Mouse (Mus musculus): ENCODE measurements around the gene Cd207. TPM values are rescaled to one million over a fixed set of nuclear protein-coding genes. Genes with fewer than 3 reads are reported as not detected.
"Not testable (repeated sequence)": the region's sequence is repeated elsewhere in the genome, so short reads cannot be mapped to it uniquely, and the experiment has no call there.

The Cd207 gene
- polyA plus RNA-seq, 1 experiment from 2014 or later: not detected

GRCm38 (mm10) chr6:83692962-83693361 lies 15.3 kb upstream of the Cd207 start:
- Histone ChIP-seq H3K4me2 (no peak overlapping the region), H3K4me3 (no peak overlapping the region), H3K4me1 (replicated peaks) (no peaks in the 10 kb centered on the region), H3K27me3 (peaks cover 95% of the 10 kb centered on the region), H3K9me3 (no peaks in the 10 kb centered on the region), H3K36me3 (no peaks in the 10 kb centered on the region), H3K27ac (replicated peaks) (no peak overlapping the region), H3K9ac (no peak overlapping the region)
- under 1% methylated on average over 12 of the region's 12 CpGs for WGBS
- no peak for ATAC-seq (ENCODE audit: low read depth)

DNA sequence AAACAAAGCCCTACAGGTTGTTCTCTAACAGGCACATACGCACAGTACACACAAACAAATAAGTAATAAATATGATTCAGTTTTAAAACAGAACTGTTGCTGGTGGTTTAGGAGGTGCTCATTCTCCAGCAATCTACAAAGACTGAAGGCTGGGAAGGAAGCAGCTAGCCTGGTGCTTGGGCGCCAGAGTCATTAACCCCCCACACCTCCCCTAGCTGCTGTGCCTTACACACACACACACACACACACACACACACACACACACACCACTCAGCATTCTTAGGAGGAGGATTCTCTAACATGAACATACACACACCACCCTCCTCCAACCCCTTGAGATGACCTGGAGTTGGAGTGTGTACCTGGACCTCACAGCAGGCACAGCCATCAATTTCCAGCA lies 13.3 kb upstream of the Cd207 start:
- Histone ChIP-seq H3K36me3 (no peaks in the 10 kb centered on the region), H3K27ac (replicated peaks) (no peak overlapping the region), H3K4me3 (no peak overlapping the region), H3K4me2 (no peak overlapping the region), H3K9ac (no peak overlapping the region), H3K4me1 (replicated peaks) (no peaks in the 10 kb centered on the region), H3K9me3 (no peaks in the 10 kb centered on the region), H3K27me3 (peaks cover 94% of the 10 kb centered on the region)
- 69% methylated on average over 2 of the region's 2 CpGs for WGBS
- ATAC-seq (ENCODE audit: low read depth): no peak

DNA sequence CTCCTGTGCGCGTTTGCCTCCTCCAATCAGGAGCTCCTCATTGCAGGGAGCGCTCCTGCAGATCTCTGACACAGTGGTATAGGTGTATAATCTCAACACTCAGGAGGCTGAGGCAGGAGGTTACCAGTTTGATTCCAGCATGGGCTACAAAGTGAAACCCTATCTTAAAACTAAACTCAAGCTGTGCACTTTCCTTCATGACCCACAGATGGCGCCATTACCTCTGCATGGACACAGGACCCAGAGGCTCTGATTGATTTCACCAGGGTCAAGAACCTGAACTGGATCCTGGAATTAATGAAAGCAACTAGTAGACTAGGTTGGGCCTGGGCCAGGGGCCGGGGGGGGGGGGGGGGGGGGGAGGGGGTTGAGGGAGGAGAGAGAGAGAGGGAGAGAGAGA lies 12.6 kb upstream of the Cd207 start:
- 17% methylated on average over 4 of the region's 5 CpGs for WGBS
- Histone ChIP-seq H3K4me1 (replicated peaks) (no peaks in the 10 kb centered on the region), H3K27me3 (peaks cover 94% of the 10 kb centered on the region), H3K4me3 (no peak overlapping the region), H3K36me3 (no peaks in the 10 kb centered on the region), H3K27ac (replicated peaks) (no peak overlapping the region), H3K9ac (no peak overlapping the region), H3K9me3 (no peaks in the 10 kb centered on the region), H3K4me2 (no peak overlapping the region)
- ATAC-seq (ENCODE audit: low read depth): no peak

GRCm38 (mm10) chr6:83689374-83689773 lies 11.7 kb upstream of the Cd207 start:
- Histone ChIP-seq H3K9me3 (no peaks in the 10 kb centered on the region), H3K36me3 (no peaks in the 10 kb centered on the region), H3K9ac (no peak overlapping the region), H3K27me3 (peaks cover 90% of the 10 kb centered on the region), H3K4me1 (replicated peaks) (no peaks in the 10 kb centered on the region), H3K27ac (replicated peaks) (no peak overlapping the region), H3K4me3 (no peak overlapping the region), H3K4me2 (no peak overlapping the region)
- WGBS: 86% methylated on average over 4 of the region's 4 CpGs
- ATAC-seq (ENCODE audit: low read depth): no peak

GRCm38 (mm10) chr6:83673395-83673794 lies 4.3 kb downstream of the Cd207 start:
- Histone ChIP-seq H3K9me3 (no peaks in the 10 kb centered on the region), H3K27me3 (peaks cover 14% of the 10 kb centered on the region), H3K36me3 (no peaks in the 10 kb centered on the region), H3K9ac (no peak overlapping the region), H3K27ac (replicated peaks) (no peak overlapping the region), H3K4me1 (replicated peaks) (no peaks in the 10 kb centered on the region), H3K4me2 (no peak overlapping the region), H3K4me3 (no peak overlapping the region)
- 7% methylated on average over 4 of the region's 4 CpGs for WGBS
- peak; percentile 43; the same call in 1 of the 2 replicates for ATAC-seq (ENCODE audit: low read depth)

- H3K4me1 ChIP-seq (replicated peaks): no peaks in the 10 kb centered on the region
- no peaks in the 10 kb centered on the region for H3K9me3 ChIP-seq
- no peaks in the 10 kb centered on the region for H3K27me3 ChIP-seq
- H3K4me2 ChIP-seq: no peak overlapping the region
- no peak overlapping the region for H3K4me3 ChIP-seq
- 90% methylated on average over 2 of the region's 2 CpGs for WGBS
- ATAC-seq (ENCODE audit: low read depth): no peak
- H3K9ac ChIP-seq: no peak overlapping the region
- H3K27ac ChIP-seq (replicated peaks): no peak overlapping the region
- H3K36me3 ChIP-seq: no peaks in the 10 kb centered on the region
Observed at GRCm38 (mm10) chr6:83665009-83665408, 12.6 kb downstream of the Cd207 start.

GRCm38 (mm10) chr6:83660821-83661220 lies 16.8 kb downstream of the Cd207 start:
- H3K9me3 ChIP-seq: no peaks in the 10 kb centered on the region
- 81% methylated on average over 4 of the region's 4 CpGs for WGBS
- H3K4me2 ChIP-seq: no peak overlapping the region
- no peak overlapping the region for H3K27ac ChIP-seq (replicated peaks)
- no peak for ATAC-seq (ENCODE audit: low read depth)
- no peak overlapping the region for H3K4me3 ChIP-seq
- H3K9ac ChIP-seq: no peak overlapping the region
- H3K27me3 ChIP-seq: no peaks in the 10 kb centered on the region
- H3K36me3 ChIP-seq: no peaks in the 10 kb centered on the region
- H3K4me1 ChIP-seq (replicated peaks): no peaks in the 10 kb centered on the region

GRCm38 (mm10) chr6:83656087-83656486 lies 21.6 kb downstream of the Cd207 start, which contains the start of gene Clec4f:
Gene Clec4f, minus strand, starts transcription at chr6:83656187.
- no peaks in the 10 kb centered on the region for H3K27me3 ChIP-seq
- no peak within 1 kb of the TSS for H3K27ac ChIP-seq (replicated peaks)
- ATAC-seq (ENCODE audit: low read depth): no peak
- H3K4me1 ChIP-seq (replicated peaks): no peaks in the 10 kb centered on the region
- H3K36me3 ChIP-seq: no peaks in the 10 kb centered on the region
- H3K4me2 ChIP-seq: no peak within 1 kb of the TSS
- no peak within 1 kb of the TSS for H3K9ac ChIP-seq
- H3K4me3 ChIP-seq: no peak within 1 kb of the TSS
- H3K9me3 ChIP-seq: no peaks in the 10 kb centered on the region
- WGBS: 100% methylated on average over 2 of the region's 2 CpGs

DNA sequence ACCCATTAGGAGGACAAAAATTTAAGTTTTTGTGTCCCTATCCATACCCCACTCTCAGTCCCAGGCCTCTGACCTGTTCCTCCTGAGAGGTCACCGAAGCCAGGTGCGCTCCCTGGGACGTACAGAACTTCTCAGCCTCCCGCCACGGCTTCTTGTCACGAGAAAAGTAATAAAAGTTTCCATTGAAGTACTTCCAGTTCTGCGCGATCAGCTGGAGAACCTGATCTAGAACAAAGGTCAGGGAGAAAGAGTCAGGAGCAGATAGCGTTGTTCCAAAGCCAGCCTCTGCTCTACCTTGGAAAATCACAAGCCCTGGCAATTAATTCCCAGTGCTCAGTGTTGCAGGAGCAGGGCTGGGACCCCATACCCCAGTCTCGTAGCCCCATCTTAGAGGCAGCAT lies 30.9 kb downstream of the Cd207 start:
- H3K36me3 ChIP-seq: no peaks in the 10 kb centered on the region
- no peak for ATAC-seq (ENCODE audit: low read depth)
- WGBS: 92% methylated on average over 10 of the region's 10 CpGs
- no peak overlapping the region for H3K27ac ChIP-seq (replicated peaks)
- no peaks in the 10 kb centered on the region for H3K9me3 ChIP-seq
- no peaks in the 10 kb centered on the region for H3K4me1 ChIP-seq (replicated peaks)
- H3K27me3 ChIP-seq: no peaks in the 10 kb centered on the region; the same call in 1 of the 2 replicates
- no peak overlapping the region for H3K4me3 ChIP-seq
- no peak overlapping the region for H3K4me2 ChIP-seq
- H3K9ac ChIP-seq: no peak overlapping the region

DNA sequence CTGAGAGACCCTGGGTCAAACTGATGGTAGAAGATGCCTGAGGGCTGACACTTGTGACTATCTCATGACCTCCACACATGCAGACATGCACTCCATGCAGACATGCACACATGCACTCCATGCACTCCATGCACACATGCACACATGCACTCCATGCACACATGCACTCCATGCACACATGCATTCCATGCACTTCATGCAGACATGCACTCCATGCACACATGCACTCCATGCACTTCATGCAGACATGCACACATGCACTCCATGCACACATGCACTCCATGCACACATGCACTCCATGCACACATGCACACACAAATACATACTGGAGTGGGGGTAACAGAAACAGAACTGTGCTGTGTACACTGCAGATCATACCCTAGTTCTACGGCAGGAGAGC lies 42.3 kb downstream of the Cd207 start:
- no peaks in the 10 kb centered on the region for H3K9me3 ChIP-seq
- no peaks in the 10 kb centered on the region for H3K36me3 ChIP-seq
- H3K27ac ChIP-seq (replicated peaks): no peak overlapping the region
- no peak for ATAC-seq (ENCODE audit: low read depth)
- 100% methylated on average over 1 of the region's 1 CpGs for WGBS
- no peak overlapping the region for H3K4me3 ChIP-seq
- no peaks in the 10 kb centered on the region for H3K4me1 ChIP-seq (replicated peaks)
- no peak overlapping the region for H3K9ac ChIP-seq
- H3K4me2 ChIP-seq: no peak overlapping the region
- H3K27me3 ChIP-seq: no peaks in the 10 kb centered on the region

DNA sequence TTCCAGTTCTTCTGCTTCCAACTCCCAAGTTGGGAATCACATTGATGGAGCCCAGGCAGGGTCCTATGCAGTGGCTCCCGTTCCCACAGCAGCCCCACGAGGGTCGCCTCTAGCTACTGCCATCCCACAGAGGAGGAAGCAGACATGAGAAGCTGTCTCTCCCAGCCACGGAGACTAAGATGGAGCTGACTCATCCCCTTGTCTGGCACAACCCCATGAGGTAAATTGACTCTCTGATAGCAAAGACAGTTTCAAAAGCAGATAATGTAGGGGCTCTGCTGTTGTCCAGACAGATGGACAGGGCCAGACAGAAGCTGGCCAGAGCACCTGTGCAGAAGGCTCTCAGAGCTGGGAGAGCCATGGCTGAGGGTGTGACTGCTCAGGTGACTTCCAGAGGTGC lies 43.0 kb downstream of the Cd207 start:
- H3K4me2 ChIP-seq; H3K36me3 ChIP-seq; H3K27me3 ChIP-seq; ATAC-seq (ENCODE audit: low read depth); H3K27ac ChIP-seq (replicated peaks); H3K9me3 ChIP-seq; H3K9ac ChIP-seq; H3K4me1 ChIP-seq (replicated peaks); H3K4me3 ChIP-seq: not testable (repeated sequence)
- WGBS: 89% methylated on average over 4 of the region's 4 CpGs

DNA sequence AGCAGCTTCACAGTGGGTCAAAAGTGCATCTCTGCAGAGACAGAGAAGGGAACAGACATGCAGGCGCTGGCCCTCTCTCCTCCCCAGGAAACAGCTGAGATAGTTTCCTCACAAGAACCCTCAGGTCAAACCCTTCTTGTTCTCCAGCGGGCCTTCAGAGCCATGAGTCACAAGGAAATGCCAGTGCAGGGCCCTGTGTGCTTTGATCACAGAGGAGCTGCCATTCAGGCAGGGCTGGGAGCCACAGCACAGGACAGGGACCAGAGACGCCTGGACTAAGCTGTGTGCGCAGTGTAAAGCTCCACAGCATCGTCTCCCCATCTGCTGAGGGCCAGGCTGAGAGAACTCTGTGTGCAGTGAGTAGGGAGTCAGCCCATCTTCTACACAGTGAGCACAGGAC lies 43.6 kb downstream of the Cd207 start:
- not testable (repeated sequence) for H3K4me1 ChIP-seq (replicated peaks); H3K4me2 ChIP-seq; H3K36me3 ChIP-seq; H3K9me3 ChIP-seq; H3K27ac ChIP-seq (replicated peaks); H3K27me3 ChIP-seq; H3K4me3 ChIP-seq; ATAC-seq (ENCODE audit: low read depth); H3K9ac ChIP-seq
- WGBS: 65% methylated on average over 5 of the region's 5 CpGs

DNA sequence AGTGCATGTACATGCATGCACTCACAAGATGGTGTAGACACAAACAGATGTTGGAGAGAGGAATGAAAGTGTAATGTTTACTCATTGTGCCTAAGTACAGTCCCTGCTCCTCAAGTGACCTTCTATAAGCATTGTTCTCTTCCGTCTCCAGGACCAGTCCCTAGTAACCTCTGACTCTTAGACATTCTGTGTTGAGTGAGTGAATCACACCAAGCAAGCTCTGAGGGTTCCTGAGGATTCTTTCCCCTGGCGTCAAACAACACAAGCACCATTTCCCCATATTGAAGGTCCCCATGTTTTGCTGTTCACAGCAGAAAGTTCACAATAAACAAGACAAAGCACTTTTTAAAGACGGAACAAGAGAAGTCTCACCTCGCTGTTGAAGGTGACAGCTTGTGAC lies 45.8 kb downstream of the Cd207 start:
- WGBS: 81% methylated on average over 4 of the region's 4 CpGs
- H3K27ac ChIP-seq (replicated peaks): no peak overlapping the region
- H3K9ac ChIP-seq: no peak overlapping the region
- H3K9me3 ChIP-seq: no peaks in the 10 kb centered on the region
- ATAC-seq (ENCODE audit: low read depth): no peak
- H3K36me3 ChIP-seq: no peaks in the 10 kb centered on the region
- H3K4me1 ChIP-seq (replicated peaks): no peaks in the 10 kb centered on the region
- H3K4me2 ChIP-seq: no peak overlapping the region
- no peaks in the 10 kb centered on the region for H3K27me3 ChIP-seq
- H3K4me3 ChIP-seq: no peak overlapping the region

Data from neural tube, embryonic 13.5 days (tissue).